In the genomic region with DNA sequence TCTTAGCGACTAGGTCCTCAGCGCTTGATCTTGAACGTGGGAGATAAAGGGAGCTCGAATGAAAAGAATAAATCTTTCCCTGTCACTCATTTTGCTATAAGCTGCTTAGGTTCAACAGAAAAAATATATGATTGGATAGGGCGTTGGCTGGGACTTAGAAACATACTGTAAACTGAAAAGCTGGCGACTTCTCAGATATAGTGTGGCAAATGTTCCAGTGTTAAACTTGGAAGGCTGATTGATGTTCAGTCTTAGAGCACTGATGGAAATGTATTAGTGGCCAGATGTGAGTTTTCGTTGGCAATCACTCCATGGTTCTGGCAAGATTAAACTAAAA, we compare ENCODE assay signal across 8 mouse cellular contexts. TPM values are rescaled to one million over a fixed set of nuclear protein-coding genes. Genes with fewer than 3 reads are reported as not detected.
A peak's percentile ranks its signal among the peaks of the same experiment; 100 is the strongest.
DNase-seq lines count a peak whose midpoint lies in the region; ATAC-seq lines count a peak whose summit lies in the region.

No protein-coding gene starts in this region.

- H3K27ac ChIP-seq in kidney, embryonic 14.5 days (ENCODE audit: low read depth, low read length), result no peak overlapping the region
- no peak overlapping the region for H3K27ac ChIP-seq in embryonic facial prominence, embryonic 10.5 days (replicated peaks)
- H3K27ac ChIP-seq in hindbrain, embryonic 14.5 days, result peak overlapping the region; percentile 97
- peak overlapping the region; percentile 98 for H3K27ac ChIP-seq in midbrain, embryonic 15.5 days

- H3K4me1 ChIP-seq in kidney, embryonic 14.5 days (ENCODE audit: control insufficient read depth, insufficient read depth, low read length), result no peaks in the 10 kb centered on the region
- peaks cover 4% of the 10 kb centered on the region; the same call in 1 of the 2 replicates for H3K4me1 ChIP-seq in embryonic facial prominence, embryonic 10.5 days
- H3K4me1 ChIP-seq in hindbrain, embryonic 14.5 days (replicated peaks; ENCODE audit: control insufficient read depth, insufficient read depth, low read length), result peaks cover 20% of the 10 kb centered on the region; the same call in 1 of the 2 replicates
- peaks cover 30% of the 10 kb centered on the region for H3K4me1 ChIP-seq in midbrain, embryonic 15.5 days

- H3K27me3 ChIP-seq in kidney, embryonic 14.5 days (ENCODE audit: control insufficient read depth, insufficient read depth, low read length), result no peaks in the 10 kb centered on the region
- no peaks in the 10 kb centered on the region for H3K27me3 ChIP-seq in embryonic facial prominence, embryonic 10.5 days (replicated peaks; ENCODE audit: low read depth, poor library complexity, severe bottlenecking)
- H3K27me3 ChIP-seq in hindbrain, embryonic 14.5 days (ENCODE audit: control insufficient read depth, insufficient read depth, low read length), result no peaks in the 10 kb centered on the region
- no peaks in the 10 kb centered on the region for H3K27me3 ChIP-seq in midbrain, embryonic 15.5 days (replicated peaks)

- H3K9me3 ChIP-seq in kidney, embryonic 14.5 days (ENCODE audit: control insufficient read depth, low read length), result no peaks in the 10 kb centered on the region
- no peaks in the 10 kb centered on the region for H3K9me3 ChIP-seq in embryonic facial prominence, embryonic 10.5 days
- no peaks in the 10 kb centered on the region for H3K9me3 ChIP-seq in hindbrain, embryonic 14.5 days (ENCODE audit: control insufficient read depth, low read length)
- no peaks in the 10 kb centered on the region for H3K9me3 ChIP-seq in midbrain, embryonic 15.5 days

- peak overlapping the region; percentile 76 for H3K4me2 ChIP-seq in kidney, embryonic 14.5 days (replicated peaks; ENCODE audit: low read depth, low read length)
- H3K4me2 ChIP-seq in hindbrain, embryonic 14.5 days (replicated peaks), result peak overlapping the region; percentile 73
- peak overlapping the region; percentile 64 for H3K4me2 ChIP-seq in midbrain, embryonic 15.5 days

- H3K36me3 ChIP-seq in kidney, embryonic 14.5 days (ENCODE audit: control insufficient read depth, insufficient read depth, low read length), result no peaks in the 10 kb centered on the region
- H3K36me3 ChIP-seq in embryonic facial prominence, embryonic 10.5 days (replicated peaks), result peaks cover 17% of the 10 kb centered on the region
- H3K36me3 ChIP-seq in hindbrain, embryonic 14.5 days (replicated peaks; ENCODE audit: control insufficient read depth, insufficient read depth), result peaks cover 8% of the 10 kb centered on the region; the same call in 1 of the 2 replicates
- no peaks in the 10 kb centered on the region for H3K36me3 ChIP-seq in midbrain, embryonic 15.5 days (replicated peaks)

- no peak overlapping the region for H3K9ac ChIP-seq in kidney, embryonic 14.5 days (ENCODE audit: low read depth, low read length)
- H3K9ac ChIP-seq in hindbrain, embryonic 14.5 days, result peak overlapping the region; percentile 99
- peak overlapping the region; percentile 40; the same call in 1 of the 2 replicates for H3K9ac ChIP-seq in midbrain, embryonic 15.5 days

- peak overlapping the region; percentile 88 for H3K4me3 ChIP-seq in kidney, embryonic 14.5 days (ENCODE audit: low read length)
- peak overlapping the region; percentile 86 for H3K4me3 ChIP-seq in embryonic facial prominence, embryonic 10.5 days
- peak overlapping the region; percentile 71 for H3K4me3 ChIP-seq in hindbrain, embryonic 14.5 days (replicated peaks; ENCODE audit: low read length)
- H3K4me3 ChIP-seq in midbrain, embryonic 15.5 days, result peak overlapping the region; percentile 99

- no peak for DNase-seq in kidney, adult 9 months
- no peak for DNase-seq in embryonic facial prominence, embryonic 10.5 days (ENCODE audit: low spot score)
- no peak for DNase-seq in hindbrain, embryonic 14.5 days (ENCODE audit: low spot score)
- DNase-seq in layer of hippocampus, adult 8-10 months (ENCODE audit: low spot score in 2 of 2), result no peak
- DNase-seq in urinary bladder, postnatal 25 days (ENCODE audit: low spot score), result no peak
- no peak for DNase-seq in thymus, postnatal 0 days (ENCODE audit: low spot score)

- WGBS in kidney, embryonic 14.5 days, result 7% methylated on average over 7 of the region's 7 CpGs
- WGBS in embryonic facial prominence, embryonic 10.5 days, result 15% methylated on average over 7 of the region's 7 CpGs
- 12% methylated on average over 7 of the region's 7 CpGs for WGBS in hindbrain, embryonic 14.5 days
- 9% methylated on average over 7 of the region's 7 CpGs for WGBS in midbrain, embryonic 15.5 days

- peak; percentile 26 for ATAC-seq in kidney, embryonic 14.5 days (ENCODE audit: low FRiP score, low TSS enrichment)
- ATAC-seq in hindbrain, embryonic 14.5 days (ENCODE audit: low FRiP score), result no peak; the same call in 1 of the 2 replicates
- no peak; the same call in 1 of the 2 replicates for ATAC-seq in midbrain, embryonic 15.5 days (replicated peaks)

RNA-seq across cellular contexts. Expression of a gene that starts 0.4 kb away (rescaled TPM):
- 22.0 and 34.5 TPM in 2 replicates for polyA plus RNA-seq in kidney, embryonic 14.5 days (2014; fragmentation: Nextera tagmentation; extraction: Ambion mirVana)
- 34.9 and 35.7 TPM in 2 replicates for polyA plus RNA-seq in embryonic facial prominence, embryonic 10.5 days (2016; fragmentation: Nextera tagmentation; extraction: Ambion mirVana)
- polyA plus RNA-seq in hindbrain, embryonic 14.5 days (2014; fragmentation: Nextera tagmentation; extraction: Ambion mirVana), result 147 and 161 TPM in 2 replicates
- polyA plus RNA-seq in midbrain, embryonic 15.5 days (2015; fragmentation: Nextera tagmentation; extraction: Ambion mirVana), result 135 and 146 TPM in 2 replicates
- total RNA-seq in layer of hippocampus, adult 8-10 months (2022), result 10 to 100 TPM; 28.6 to 31.1 (median 30.5) TPM
- polyA plus RNA-seq in thymus, postnatal 0 days (2015; fragmentation: Nextera tagmentation; extraction: Ambion mirVana), result 25.7 and 26.6 TPM in 2 replicates

RNA-seq across cellular contexts. Expression of a gene that starts 31.6 kb away (rescaled TPM):
- 19.9 and 27.1 TPM in 2 replicates for polyA plus RNA-seq in kidney, embryonic 14.5 days (2014; fragmentation: Nextera tagmentation; extraction: Ambion mirVana)
- 29.9 and 30.2 TPM in 2 replicates for polyA plus RNA-seq in embryonic facial prominence, embryonic 10.5 days (2016; fragmentation: Nextera tagmentation; extraction: Ambion mirVana)
- 11.7 and 13.0 TPM in 2 replicates for polyA plus RNA-seq in hindbrain, embryonic 14.5 days (2014; fragmentation: Nextera tagmentation; extraction: Ambion mirVana)
- polyA plus RNA-seq in midbrain, embryonic 15.5 days (2015; fragmentation: Nextera tagmentation; extraction: Ambion mirVana), result 10.8 and 12.0 TPM in 2 replicates
- total RNA-seq in layer of hippocampus, adult 8-10 months (2022), result 10 to 100 TPM; 18.1 to 22.4 (median 20.3) TPM
- 24.0 and 26.2 TPM in 2 replicates for polyA plus RNA-seq in thymus, postnatal 0 days (2015; fragmentation: Nextera tagmentation; extraction: Ambion mirVana)

RNA-seq across cellular contexts. Expression of a gene that starts 31.9 kb away (rescaled TPM):
- 38.5 and 39.9 TPM in 2 replicates for polyA plus RNA-seq in kidney, embryonic 14.5 days (2014; fragmentation: Nextera tagmentation; extraction: Ambion mirVana)
- 32.7 and 35.8 TPM in 2 replicates for polyA plus RNA-seq in embryonic facial prominence, embryonic 10.5 days (2016; fragmentation: Nextera tagmentation; extraction: Ambion mirVana)
- 38.6 and 43.1 TPM in 2 replicates for polyA plus RNA-seq in hindbrain, embryonic 14.5 days (2014; fragmentation: Nextera tagmentation; extraction: Ambion mirVana)
- polyA plus RNA-seq in midbrain, embryonic 15.5 days (2015; fragmentation: Nextera tagmentation; extraction: Ambion mirVana), result 29.6 and 30.5 TPM in 2 replicates
- 10 to 100 TPM; 21.4 to 30.5 (median 26.0) TPM for total RNA-seq in layer of hippocampus, adult 8-10 months (2022)
- 35.2 and 35.4 TPM in 2 replicates for polyA plus RNA-seq in thymus, postnatal 0 days (2015; fragmentation: Nextera tagmentation; extraction: Ambion mirVana)

Comparison
In these comparisons a context has a peak if more than half of its experiments do, and no peak if none do; other contexts are left out.
1. H3K27ac ChIP-seq: peak in hindbrain, embryonic 14.5 days (single experiment) and midbrain, embryonic 15.5 days (single experiment); none in kidney, embryonic 14.5 days (single experiment) and embryonic facial prominence, embryonic 10.5 days (single experiment).
2. Peak in every context shown above with its lines, with median percentiles within 50 percentile points of each other: H3K4me2 ChIP-seq and H3K4me3 ChIP-seq.